Mouse (Mus musculus) kidney, postnatal 0 days (tissue): ENCODE data around the gene Urb2. TPM values are rescaled to one million over a fixed set of nuclear protein-coding genes. Genes with fewer than 3 reads are reported as not detected.

Source experiments
- ATAC-seq: fragments of 200-750 bp; cut with Nextera tagmentation; replicated peaks from 2 replicates; pipeline ENCODE4 v1.8.0; 2017; ENCODE audit warnings: low read depth, moderate number of reproducible peaks, moderate TSS enrichment, moderate library complexity; ENCODE audit not compliant: low FRiP score
- DNase-seq: peaks from one replicate; pipeline ENCODE4 v3.0.0-alpha.2; 2016; ENCODE audit warnings: low spot score
- H3K27ac ChIP-seq: fragments of 300-500 bp; sonication (generic); 2 replicates; pipeline ENCODE4 v1.5.1; 2014; ENCODE audit warnings: mild to moderate bottlenecking
- H3K27me3 ChIP-seq: fragments of 300-500 bp; sonication (generic); 2 replicates; pipeline ENCODE4 v1.6.1; 2014; ENCODE audit warnings: low read length, mixed read lengths; ENCODE audit not compliant: insufficient read depth
- H3K36me3 ChIP-seq: fragments of 300-500 bp; sonication (generic); 2 replicates; pipeline ENCODE4 v1.6.1; 2014; ENCODE audit warnings: low read length, mixed read lengths; ENCODE audit not compliant: insufficient read depth
- H3K4me1 ChIP-seq: fragments of 300-500 bp; sonication (generic); replicated peaks from 2 replicates; pipeline ENCODE4 v1.6.1; 2014; ENCODE audit warnings: antibody characterized with exemption, low read length, mixed read lengths; ENCODE audit not compliant: insufficient read depth
- H3K4me2 ChIP-seq: fragments of 300-500 bp; sonication (generic); 2 replicates; pipeline ENCODE4 v1.6.1; 2014; ENCODE audit warnings: mild to moderate bottlenecking, low read length, moderate library complexity, mixed read lengths
- H3K4me3 ChIP-seq: fragments of 300-500 bp; sonication (generic); replicated peaks from 2 replicates; pipeline ENCODE4 v1.5.1; 2014; ENCODE audit warnings: low read depth, low read length
- H3K9ac ChIP-seq: fragments of 300-500 bp; sonication (generic); 2 replicates; pipeline ENCODE4 v1.6.1; 2014; ENCODE audit warnings: low read depth, low read length
- H3K9me3 ChIP-seq: fragments of 300-500 bp; sonication (generic); replicated peaks from 2 replicates; pipeline ENCODE4 v1.6.1; 2016; ENCODE audit warnings: low read length, inconsistent platforms, mixed read lengths
- CTCF ChIP-seq: IDR thresholded peaks from 2 replicates; pipeline ENCODE4 v1.5.1; 2016; ENCODE audit warnings: antibody characterized with exemption, low read depth, mild to moderate bottlenecking, moderate library complexity
- WGBS: fragments of 180-500 bp; shearing (Covaris S2); extraction: QIAGEN DNeasy Blood & Tissue Kit; methylation state at CpG from one replicate; pipeline ENCODE4 v1.1.7; 2014; 5-methylcytosine and 5-hydroxymethylcytosine counted together
- polyA plus RNA-seq: library from polyadenylated mRNA; unstranded; fragments of >200 nt; fragmentation: Nextera tagmentation; extraction: Ambion mirVana; gene quantifications from 2 replicates; pipeline ENCODE4 v1.2.1, GENCODE M21; 2015

The Urb2 gene
- polyA plus RNA-seq, 1 experiment from 2014 or later, result 2.0 TPM

DNA sequence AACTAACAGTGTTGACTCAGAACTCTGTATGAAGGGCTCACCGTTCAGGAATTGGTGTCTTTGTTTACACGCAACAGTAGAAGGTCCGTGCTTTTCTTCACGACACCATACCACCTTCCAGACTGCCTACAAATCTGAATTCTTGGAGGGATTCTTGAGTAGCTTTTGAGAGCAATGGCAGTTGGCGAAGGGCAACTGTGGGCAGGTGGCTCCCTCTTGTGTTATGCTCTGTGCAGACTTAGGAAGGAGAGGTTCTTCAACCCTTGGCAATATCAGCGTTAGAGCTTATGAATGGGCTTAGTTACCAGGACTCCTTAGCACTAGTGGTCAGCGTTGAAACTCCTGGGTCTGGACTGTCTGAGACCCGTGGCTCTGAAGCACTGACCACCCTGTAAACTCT is 28.7 kb upstream of the Urb2 start:
- H3K27me3 ChIP-seq, result no peaks in the 10 kb centered on the region
- 85% methylated on average over 8 of the region's 8 CpGs for WGBS
- peaks cover 10% of the 10 kb centered on the region for H3K36me3 ChIP-seq
- H3K4me3 ChIP-seq, result no peak overlapping the region
- H3K9ac ChIP-seq, result no peak overlapping the region
- TF ChIP-seq CTCF, result peak; percentile 52
- H3K27ac ChIP-seq, result no peak overlapping the region
- no peaks in the 10 kb centered on the region for H3K9me3 ChIP-seq
- H3K4me1 ChIP-seq, result no peaks in the 10 kb centered on the region
- ATAC-seq (no peak), DNase-seq (no peak)
- H3K4me2 ChIP-seq, result no peak overlapping the region

DNA sequence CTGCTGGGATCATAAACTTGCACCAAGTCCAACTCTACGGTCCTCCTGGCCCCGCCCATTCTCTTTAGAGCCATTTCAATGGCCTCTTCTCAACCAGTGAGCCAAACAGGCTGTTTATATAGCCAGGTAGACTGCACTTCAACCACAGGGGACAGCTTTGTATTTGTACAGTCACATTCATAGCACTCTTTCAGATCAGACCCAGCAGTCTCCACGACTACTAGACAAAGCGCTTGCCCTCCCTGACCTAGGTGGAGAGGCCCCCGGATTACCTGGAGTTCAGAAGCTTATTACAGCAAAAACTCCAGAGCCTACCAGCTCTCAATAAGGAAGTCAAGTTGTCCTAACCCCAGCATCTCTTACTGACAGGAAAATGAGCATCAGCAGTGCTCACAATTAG is 27.7 kb upstream of the Urb2 start:
- no peak for TF ChIP-seq CTCF

DNA sequence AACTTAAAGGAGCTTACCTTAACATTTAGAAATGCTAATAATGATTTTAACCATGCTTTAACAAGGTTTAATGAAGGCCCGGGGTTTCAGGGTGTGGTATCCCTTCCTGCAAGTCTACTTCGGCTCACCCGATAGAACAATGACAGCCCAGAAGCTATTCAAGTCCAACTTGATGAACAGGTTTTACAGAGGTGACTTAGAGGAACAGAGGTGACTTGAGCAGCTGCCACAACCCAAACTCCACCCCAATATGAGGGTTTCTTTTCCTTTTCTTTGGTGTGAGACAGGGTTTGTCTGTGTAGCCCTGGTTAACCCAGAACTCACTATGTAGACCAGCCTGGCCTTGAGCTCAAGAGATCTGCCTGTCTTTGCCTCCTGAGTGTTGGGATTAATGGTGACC is 27.3 kb upstream of the Urb2 start:
- Histone ChIP-seq H3K9ac (no peak overlapping the region), H3K27ac (no peak overlapping the region), H3K4me2 (no peak overlapping the region), H3K9me3 (no peaks in the 10 kb centered on the region), H3K36me3 (peaks cover 14% of the 10 kb centered on the region), H3K4me3 (no peak overlapping the region), H3K4me1 (no peaks in the 10 kb centered on the region), H3K27me3 (no peaks in the 10 kb centered on the region)
- DNase-seq, result no peak
- no peak for TF ChIP-seq CTCF
- 75% methylated on average over 3 of the region's 3 CpGs for WGBS
- no peak for ATAC-seq

More for the DNA sequence above, 27.7 kb upstream of the Urb2 start:
- H3K27me3 ChIP-seq, result no peaks in the 10 kb centered on the region
- H3K27ac ChIP-seq, result no peak overlapping the region
- H3K9ac ChIP-seq, result no peak overlapping the region
- H3K4me3 ChIP-seq, result no peak overlapping the region
- no peak overlapping the region for H3K4me2 ChIP-seq
- whole genome bisulfite sequencing, result 83% methylated on average over 5 of the region's 5 CpGs
- no peaks in the 10 kb centered on the region for H3K4me1 ChIP-seq
- no peaks in the 10 kb centered on the region for H3K9me3 ChIP-seq
- ATAC-seq (no peak), DNase-seq (no peak)
- peaks cover 14% of the 10 kb centered on the region for H3K36me3 ChIP-seq

DNA sequence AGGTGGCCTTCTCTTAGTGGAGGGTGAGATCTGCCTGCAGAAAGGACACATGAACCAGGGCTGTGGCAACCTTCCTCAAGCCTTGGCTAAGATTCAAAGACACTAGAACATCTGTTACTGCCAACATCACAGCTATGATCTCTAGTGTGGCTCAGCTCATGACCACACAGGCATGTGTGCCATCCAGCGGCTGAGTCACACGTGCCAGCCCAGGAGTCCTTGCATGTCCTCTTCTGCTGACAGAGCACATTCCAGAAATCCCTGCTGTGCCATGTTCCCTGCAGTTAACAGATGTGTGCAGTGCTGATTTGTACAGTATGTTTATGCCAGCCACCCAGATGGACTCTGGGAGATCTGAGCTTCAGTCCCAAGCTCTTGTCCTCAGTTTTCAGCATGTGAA is 21.7 kb upstream of the Urb2 start:
- no peaks in the 10 kb centered on the region for H3K4me1 ChIP-seq
- TF ChIP-seq CTCF, result no peak
- H3K9me3 ChIP-seq, result no peaks in the 10 kb centered on the region
- H3K9ac ChIP-seq, result no peak overlapping the region
- no peak overlapping the region for H3K27ac ChIP-seq
- 81% methylated on average over 2 of the region's 2 CpGs for WGBS
- no peaks in the 10 kb centered on the region for H3K27me3 ChIP-seq
- H3K4me2 ChIP-seq, result no peak overlapping the region
- no peak overlapping the region for H3K4me3 ChIP-seq
- no peak for DNase-seq
- peak; percentile 36; the same call in 1 of the 2 replicates for ATAC-seq
- peaks cover 37% of the 10 kb centered on the region for H3K36me3 ChIP-seq

DNA sequence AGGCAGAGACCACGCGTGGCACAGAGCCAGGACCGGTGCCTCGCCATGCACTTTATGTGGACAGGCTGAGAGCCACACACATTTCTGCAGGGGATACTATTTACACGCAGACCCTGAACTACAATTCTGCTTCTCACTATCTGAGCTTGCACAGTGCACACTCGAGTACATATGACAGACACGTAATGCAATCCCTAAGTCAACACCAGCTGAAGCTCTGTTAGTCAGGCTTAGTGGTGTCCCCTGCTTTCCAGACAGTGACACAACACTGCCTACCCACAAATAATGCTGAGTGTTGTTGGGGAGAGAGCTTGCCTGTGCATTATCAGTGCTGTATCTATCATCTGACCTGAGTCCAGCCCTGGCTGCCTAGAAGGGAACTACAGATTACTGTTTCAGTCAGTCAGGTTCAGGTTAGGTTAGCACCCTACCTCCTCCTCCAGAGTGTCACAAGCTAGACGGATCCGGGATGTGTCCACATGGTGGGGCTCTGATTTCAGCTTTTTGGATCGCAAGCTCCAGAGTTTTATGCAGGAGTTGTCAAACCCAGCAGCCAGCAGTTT is 18.7 kb upstream of the Urb2 start:
- H3K36me3 ChIP-seq, result peaks cover 50% of the 10 kb centered on the region
- no peak overlapping the region for H3K4me3 ChIP-seq
- DNase-seq (no peak), ATAC-seq (no peak)
- H3K9me3 ChIP-seq, result no peaks in the 10 kb centered on the region
- H3K4me2 ChIP-seq, result no peak overlapping the region
- 78% methylated on average over 10 of the region's 10 CpGs for WGBS
- TF ChIP-seq CTCF, result 0 out of 2 replicates have a peak, but pooled peaks have one; percentile 3
- no peaks in the 10 kb centered on the region for H3K27me3 ChIP-seq
- H3K9ac ChIP-seq, result no peak overlapping the region
- no peak overlapping the region for H3K27ac ChIP-seq
- no peaks in the 10 kb centered on the region for H3K4me1 ChIP-seq

DNA sequence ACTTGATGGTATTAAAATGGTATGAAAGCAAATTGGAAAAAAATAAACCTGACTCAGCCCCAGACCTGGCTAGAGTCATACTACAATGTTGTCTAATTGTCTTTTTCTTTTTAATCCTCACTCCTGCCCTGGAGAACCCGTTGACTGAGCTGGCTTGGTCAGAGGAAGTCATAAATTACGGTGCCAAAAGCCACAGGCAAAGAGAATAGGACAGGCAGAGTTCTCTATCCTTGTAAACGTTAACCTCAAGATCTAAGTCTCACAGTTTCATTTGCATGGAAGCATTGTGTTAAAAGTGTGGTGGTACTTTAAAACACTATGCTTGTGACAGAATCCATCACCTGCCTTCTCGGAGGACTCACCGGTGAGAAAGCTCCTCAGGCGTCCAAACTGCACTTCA is 13.5 kb upstream of the Urb2 start:
- 49% methylated on average over 6 of the region's 6 CpGs for WGBS
- Histone ChIP-seq H3K4me3 (no peak overlapping the region), H3K27ac (no peak overlapping the region), H3K9ac (no peak overlapping the region), H3K4me2 (no peak overlapping the region), H3K4me1 (no peaks in the 10 kb centered on the region), H3K9me3 (no peaks in the 10 kb centered on the region), H3K27me3 (no peaks in the 10 kb centered on the region), H3K36me3 (peaks cover 52% of the 10 kb centered on the region)
- no peak for ATAC-seq
- TF ChIP-seq CTCF, result no peak
- peak; percentile 5 for DNase-seq

DNA sequence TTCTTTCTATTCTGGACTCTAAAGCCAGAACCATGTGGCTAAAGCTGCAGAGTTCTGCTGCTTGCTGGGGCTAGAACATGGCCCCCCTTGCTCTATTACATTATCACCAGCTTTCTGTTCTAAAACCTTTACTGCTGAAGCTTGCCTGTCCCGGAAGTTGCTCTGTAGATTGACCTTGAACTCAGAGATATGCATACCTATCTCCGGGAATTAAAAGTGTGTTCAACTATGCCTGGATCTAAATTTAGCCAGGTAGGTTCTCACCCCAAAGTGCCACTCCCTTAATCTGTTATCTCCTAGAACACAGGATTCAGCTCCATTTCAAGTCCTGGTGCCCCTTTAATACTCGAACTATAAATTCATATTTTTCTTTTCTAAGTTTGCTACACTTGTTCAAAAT is 9.7 kb upstream of the Urb2 start:
- ATAC-seq (no peak), DNase-seq (no peak)
- Histone ChIP-seq H3K36me3 (peaks cover 21% of the 10 kb centered on the region), H3K27me3 (no peaks in the 10 kb centered on the region), H3K4me2 (no peak overlapping the region), H3K9ac (no peak overlapping the region), H3K4me3 (no peak overlapping the region), H3K9me3 (no peaks in the 10 kb centered on the region), H3K4me1 (no peaks in the 10 kb centered on the region), H3K27ac (no peak overlapping the region)
- TF ChIP-seq CTCF, result no peak
- WGBS, result 79% methylated on average over 3 of the region's 3 CpGs
